Mouse (Mus musculus) lung, postnatal 0 days (tissue): ENCODE data around the gene Entpd6.

Experiments
- CTCF ChIP-seq: IDR thresholded peaks from 2 replicates; pipeline ENCODE4 v1.5.1; 2016; ENCODE audit warnings: antibody characterized with exemption, mild to moderate bottlenecking
- EP300 ChIP-seq: IDR thresholded peaks from 2 replicates; pipeline ENCODE4 v1.6.1; 2016; ENCODE audit warnings: antibody characterized with exemption, mild to moderate bottlenecking, control low read depth

GRCm38 (mm10) chr2:150786251-150787180 is 37.7 kb downstream of the Entpd6 start, which contains the start of gene Pygb:
- TF ChIP-seq CTCF: no peak
- no peak for TF ChIP-seq EP300
